Mouse (Mus musculus): ENCODE data around the gene Prdm16. TPM values are rescaled to one million over a fixed set of nuclear protein-coding genes. Genes with fewer than 3 reads are reported as not detected.
A peak's percentile ranks its signal among the peaks of the same experiment; 100 is the strongest.

Prdm16 gene
- polyA plus RNA-seq, 1 experiment from 2014 or later, result 12.5 TPM

DNA sequence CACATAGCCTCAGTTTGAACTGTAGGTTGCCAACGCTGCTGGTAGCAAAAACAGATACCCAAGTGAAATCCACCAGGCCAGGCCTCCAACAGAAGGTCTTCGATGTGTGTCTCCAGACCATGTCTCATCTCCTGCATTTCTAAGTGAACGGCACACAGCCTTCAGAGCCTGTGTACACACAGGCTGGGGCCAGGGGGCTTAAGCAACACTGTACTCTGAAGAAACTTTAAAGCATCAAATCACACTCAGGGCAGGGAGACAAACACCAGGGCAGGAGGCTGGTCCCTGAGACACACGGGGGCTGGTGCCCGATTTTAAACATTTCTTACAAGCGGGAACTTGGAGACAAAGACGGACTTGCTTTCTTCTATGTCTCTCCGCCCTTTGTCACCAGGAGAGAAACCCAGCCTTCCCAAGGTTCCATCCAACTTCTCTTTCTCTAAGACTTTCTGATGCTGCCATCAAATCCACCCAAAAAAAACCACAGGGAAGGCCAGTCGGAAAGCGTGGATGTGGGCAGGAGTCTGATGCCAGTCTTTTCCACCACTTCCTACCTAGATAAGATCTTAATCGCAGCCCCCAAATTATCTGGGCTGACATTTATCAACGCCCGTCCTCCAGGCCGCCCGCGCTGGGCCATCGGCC, 42.4 kb downstream of the Prdm16 start:
- 16% methylated on average over 17 of the region's 17 CpGs for WGBS
- Histone ChIP-seq H3K36me3 (no peaks in the 10 kb centered on the region), H3K27me3 (peaks cover 52% of the 10 kb centered on the region), H3K4me1 (replicated peaks) (peaks cover 82% of the 10 kb centered on the region), H3K4me3 (replicated peaks) (no peak overlapping the region), H3K9me3 (no peaks in the 10 kb centered on the region), H3K27ac (peak overlapping the region; percentile 79), H3K9ac (replicated peaks) (peak overlapping the region; percentile 39; the same call in 1 of the 2 replicates), H3K4me2 (replicated peaks) (peak overlapping the region; percentile 11; the same call in 1 of the 2 replicates)
- no peak for ATAC-seq

DNA sequence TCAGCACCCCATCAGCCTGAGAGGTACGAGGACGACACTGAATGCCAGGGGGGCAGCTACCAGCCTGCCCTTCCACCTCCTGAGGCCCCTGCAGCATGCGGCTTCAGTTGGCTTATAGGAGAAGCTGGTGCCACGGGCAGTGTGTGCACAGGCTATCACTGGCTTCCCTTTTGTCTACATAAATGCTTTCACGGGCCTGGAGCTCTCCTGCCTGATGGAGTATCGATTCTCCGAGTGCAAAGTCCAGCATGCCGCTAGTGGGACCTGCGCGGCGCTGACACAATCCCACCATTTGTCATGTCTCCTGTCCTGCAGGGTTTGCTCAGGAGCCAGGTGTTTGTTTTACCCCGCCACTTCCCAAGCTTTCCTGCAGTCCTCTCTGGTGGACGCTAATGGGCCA, 44.1 kb downstream of the Prdm16 start:
- no peak overlapping the region for H3K4me2 ChIP-seq (replicated peaks)
- H3K27me3 ChIP-seq, result peaks cover 52% of the 10 kb centered on the region
- H3K4me1 ChIP-seq (replicated peaks), result peaks cover 75% of the 10 kb centered on the region
- no peaks in the 10 kb centered on the region for H3K9me3 ChIP-seq
- no peaks in the 10 kb centered on the region for H3K36me3 ChIP-seq
- no peak overlapping the region for H3K4me3 ChIP-seq (replicated peaks)
- no peak overlapping the region for H3K9ac ChIP-seq (replicated peaks)
- H3K27ac ChIP-seq, result no peak overlapping the region
- no peak for ATAC-seq
- 73% methylated on average over 13 of the region's 13 CpGs for WGBS

DNA sequence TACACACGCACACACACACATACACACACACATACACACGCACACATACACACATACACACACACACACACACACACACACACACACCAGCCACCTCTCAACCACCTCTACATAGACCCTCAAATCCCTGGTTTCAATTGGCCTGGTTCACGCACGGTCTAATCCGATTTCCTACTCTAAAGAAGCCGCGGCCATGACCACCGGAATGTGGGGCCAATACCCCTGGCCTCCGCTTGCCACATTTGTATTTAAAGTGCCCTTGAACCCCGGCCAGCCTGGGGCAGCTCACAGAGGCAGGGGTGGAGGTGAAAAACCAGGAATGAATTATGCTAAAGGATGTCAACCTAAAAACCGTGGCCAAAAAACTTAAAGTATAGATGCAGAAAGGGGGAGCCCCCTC, 45.8 kb downstream of the Prdm16 start:
- 0 out of 2 replicates have a peak, but pooled peaks have one; percentile 22 for ATAC-seq
- Histone ChIP-seq H3K4me2 (replicated peaks) (no peak overlapping the region), H3K27me3 (peaks cover 51% of the 10 kb centered on the region), H3K36me3 (no peaks in the 10 kb centered on the region), H3K9me3 (no peaks in the 10 kb centered on the region), H3K4me3 (replicated peaks) (no peak overlapping the region), H3K27ac (no peak overlapping the region), H3K9ac (replicated peaks) (no peak overlapping the region), H3K4me1 (replicated peaks) (peaks cover 76% of the 10 kb centered on the region)
- 33% methylated on average over 11 of the region's 11 CpGs for WGBS

DNA sequence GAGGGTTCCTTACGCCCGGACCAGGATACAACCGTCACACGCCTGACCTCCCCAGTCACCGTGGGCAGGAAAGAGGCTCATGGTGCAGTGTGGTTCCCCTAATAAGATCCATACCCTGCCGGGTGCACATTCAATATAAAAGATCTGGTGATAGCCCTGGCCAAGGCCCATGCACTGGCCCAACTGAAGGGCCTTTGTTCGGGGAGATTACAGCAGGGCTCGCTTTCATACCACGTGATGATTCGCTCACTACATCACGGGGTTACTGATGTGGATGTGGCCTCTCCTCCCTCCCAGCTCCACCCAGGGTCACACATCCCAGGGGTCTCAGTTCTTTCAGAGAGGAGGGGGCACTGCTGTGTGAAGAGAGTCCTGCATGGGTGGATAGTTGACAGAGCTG, 50.3 kb downstream of the Prdm16 start:
- H3K36me3 ChIP-seq, result no peaks in the 10 kb centered on the region
- H3K27ac ChIP-seq, result no peak overlapping the region
- H3K4me1 ChIP-seq (replicated peaks), result peaks cover 55% of the 10 kb centered on the region
- 58% methylated on average over 11 of the region's 11 CpGs for whole genome bisulfite sequencing
- H3K27me3 ChIP-seq, result peaks cover 27% of the 10 kb centered on the region
- no peak overlapping the region for H3K9ac ChIP-seq (replicated peaks)
- H3K4me3 ChIP-seq (replicated peaks), result no peak overlapping the region
- no peaks in the 10 kb centered on the region for H3K9me3 ChIP-seq
- H3K4me2 ChIP-seq (replicated peaks), result no peak overlapping the region
- peak; percentile 15; the same call in 1 of the 2 replicates for ATAC-seq

DNA sequence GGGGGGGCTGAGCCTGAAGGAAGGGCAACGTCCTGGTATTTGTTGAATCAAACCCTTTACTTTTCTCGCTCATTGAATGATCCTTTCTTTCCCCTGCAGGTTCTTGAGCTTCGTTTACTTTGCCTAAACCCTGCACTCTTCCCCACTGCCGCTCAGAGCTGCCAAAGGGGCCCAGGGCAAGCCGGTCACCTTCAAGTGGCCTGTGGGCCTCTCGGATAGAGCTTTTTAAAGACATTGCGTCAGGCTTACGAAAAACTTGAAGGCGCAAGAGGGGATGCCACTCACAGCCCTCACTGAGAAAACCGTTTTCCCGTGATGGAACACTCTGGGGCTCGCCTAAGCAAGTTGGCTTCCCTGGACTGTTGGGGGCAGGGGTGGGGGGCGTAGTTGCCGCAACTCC, 50.9 kb downstream of the Prdm16 start:
- H3K27ac ChIP-seq, result no peak overlapping the region
- WGBS, result 58% methylated on average over 14 of the region's 14 CpGs
- H3K36me3 ChIP-seq, result no peaks in the 10 kb centered on the region
- peaks cover 25% of the 10 kb centered on the region for H3K27me3 ChIP-seq
- H3K4me1 ChIP-seq (replicated peaks), result peaks cover 49% of the 10 kb centered on the region
- H3K4me2 ChIP-seq (replicated peaks), result no peak overlapping the region
- ATAC-seq, result no peak
- H3K4me3 ChIP-seq (replicated peaks), result no peak overlapping the region
- no peak overlapping the region for H3K9ac ChIP-seq (replicated peaks)
- H3K9me3 ChIP-seq, result no peaks in the 10 kb centered on the region

DNA sequence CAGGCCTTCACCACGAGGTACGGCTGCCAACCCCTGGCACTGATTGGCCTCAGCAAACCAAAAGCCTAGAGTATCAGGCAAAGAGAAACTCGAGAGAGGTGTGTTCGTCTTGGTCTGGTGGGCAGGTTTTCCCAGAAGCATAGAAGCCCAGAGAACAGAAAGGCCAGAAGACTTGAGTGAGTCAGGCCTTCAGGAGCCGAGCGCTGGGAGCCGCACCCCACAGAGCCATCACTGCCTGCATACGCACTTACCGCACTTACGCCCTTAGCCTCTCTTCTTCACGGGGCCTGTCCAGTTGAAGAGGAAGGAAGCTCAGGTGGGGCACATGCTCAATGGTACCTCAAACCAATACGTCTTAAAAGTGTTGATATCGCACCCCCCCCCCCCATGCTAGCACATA, 53.0 kb downstream of the Prdm16 start:
- Histone ChIP-seq H3K4me3 (replicated peaks) (no peak overlapping the region), H3K27ac (no peak overlapping the region), H3K9me3 (no peaks in the 10 kb centered on the region), H3K27me3 (peaks cover 17% of the 10 kb centered on the region), H3K4me1 (replicated peaks) (peaks cover 45% of the 10 kb centered on the region), H3K4me2 (replicated peaks) (no peak overlapping the region), H3K36me3 (no peaks in the 10 kb centered on the region), H3K9ac (replicated peaks) (no peak overlapping the region)
- ATAC-seq, result no peak
- WGBS, result 89% methylated on average over 13 of the region's 13 CpGs

DNA sequence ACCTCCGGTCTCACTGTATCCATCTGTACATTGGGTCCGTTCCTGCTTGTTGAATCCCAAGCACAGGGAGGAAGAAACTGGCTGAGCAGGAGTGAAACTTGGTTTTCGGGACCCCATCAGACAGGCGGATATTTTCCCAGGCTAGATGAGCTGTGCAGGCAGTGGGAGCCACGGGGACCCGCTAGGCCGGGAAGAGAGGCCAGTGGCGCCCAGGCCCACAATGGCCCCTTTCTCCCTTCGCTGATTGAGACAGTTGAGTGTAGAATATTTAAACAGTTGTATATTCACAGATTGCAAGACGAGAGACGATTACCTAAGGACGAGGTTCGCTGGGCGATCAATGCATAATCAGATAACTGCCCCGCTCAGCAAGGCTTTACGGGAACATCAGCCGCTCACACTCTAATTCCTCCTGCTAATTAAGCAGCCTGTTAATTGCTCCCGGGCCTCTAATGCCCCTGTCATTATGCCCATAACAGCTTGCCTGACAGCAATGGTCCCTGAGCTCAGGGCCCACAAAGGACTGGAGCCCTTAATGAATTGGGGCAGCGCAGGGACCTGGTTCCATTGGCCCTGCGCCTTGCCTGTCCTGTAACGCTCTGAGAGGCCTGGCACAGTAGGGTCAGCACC, 54.0 kb downstream of the Prdm16 start:
- no peaks in the 10 kb centered on the region for H3K36me3 ChIP-seq
- no peaks in the 10 kb centered on the region for H3K9me3 ChIP-seq
- H3K9ac ChIP-seq (replicated peaks), result no peak overlapping the region
- peak; percentile 43; the same call in 1 of the 2 replicates for ATAC-seq
- no peak overlapping the region for H3K4me3 ChIP-seq (replicated peaks)
- H3K4me2 ChIP-seq (replicated peaks), result no peak overlapping the region
- WGBS, result 65% methylated on average over 21 of the region's 21 CpGs
- peaks cover 36% of the 10 kb centered on the region for H3K4me1 ChIP-seq (replicated peaks)
- peaks cover 23% of the 10 kb centered on the region for H3K27me3 ChIP-seq
- H3K27ac ChIP-seq, result no peak overlapping the region

DNA sequence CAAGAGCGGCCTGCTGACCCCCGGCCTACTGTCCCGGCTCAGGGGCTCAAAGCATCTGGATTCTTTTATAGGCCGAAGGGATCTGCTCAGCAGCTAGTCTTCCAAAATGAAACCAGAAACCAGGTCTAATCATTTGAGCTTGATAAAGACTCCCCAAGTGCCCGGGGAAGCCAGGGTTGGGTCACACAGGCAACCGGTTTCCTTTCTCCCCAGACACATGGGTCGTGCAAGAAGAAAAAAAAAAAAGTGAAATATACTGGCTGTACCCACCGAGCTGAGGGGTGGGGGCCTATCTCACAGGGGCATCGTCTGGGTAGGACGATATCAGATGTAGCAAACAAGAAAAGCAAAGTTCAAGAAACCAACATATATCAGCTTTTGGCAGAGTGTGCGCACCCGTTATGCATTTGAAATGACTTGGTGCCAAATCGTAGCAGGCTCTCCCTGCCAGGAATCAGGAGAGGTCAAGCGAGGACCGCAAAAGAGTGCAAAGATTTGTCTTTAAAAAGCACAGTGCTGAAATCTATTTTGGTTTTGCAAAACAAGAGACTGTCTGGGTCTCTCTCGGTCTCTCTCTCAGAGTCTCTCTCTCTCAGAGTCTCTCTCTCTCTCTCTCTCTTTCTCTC, 55.3 kb downstream of the Prdm16 start:
- Histone ChIP-seq H3K27ac (no peak overlapping the region), H3K4me1 (replicated peaks) (peaks cover 24% of the 10 kb centered on the region)
- 90% methylated on average over 16 of the region's 16 CpGs for WGBS

DNA sequence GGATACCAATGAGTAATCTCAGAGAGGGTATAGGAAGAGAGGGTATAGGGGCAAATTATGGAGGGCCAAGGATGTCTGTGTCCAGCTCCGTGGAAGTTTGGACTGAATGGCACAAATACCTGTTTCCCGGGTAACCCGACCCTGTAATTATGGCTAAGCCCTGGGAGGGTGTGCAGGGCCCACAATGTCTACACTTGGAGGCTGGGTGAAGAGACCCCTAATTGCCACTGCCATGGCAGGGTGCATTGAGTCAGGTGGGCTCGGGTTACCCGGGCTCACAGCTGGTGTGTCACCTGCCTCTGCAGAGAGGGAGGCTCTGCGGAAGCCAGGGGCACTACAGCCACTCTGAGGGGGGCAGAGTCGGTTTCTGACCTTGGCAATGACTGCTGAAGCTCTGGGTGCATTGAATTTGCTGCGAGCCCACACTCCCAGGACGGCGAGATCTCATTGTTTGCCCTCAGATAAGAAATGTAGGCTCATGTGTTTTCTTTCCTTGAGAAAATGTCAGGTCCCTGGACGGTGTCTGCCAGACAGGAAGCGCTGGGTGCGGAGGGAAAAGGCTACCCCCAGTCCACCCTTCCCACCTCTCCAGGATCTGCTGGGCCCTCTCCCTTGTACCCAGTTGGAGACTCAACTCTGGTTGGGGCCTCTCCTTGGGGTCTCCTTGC, 62.3 kb downstream of the Prdm16 start:
- Histone ChIP-seq H3K4me3 (replicated peaks) (no peak overlapping the region), H3K4me2 (replicated peaks) (no peak overlapping the region), H3K9ac (replicated peaks) (no peak overlapping the region), H3K27ac (no peak overlapping the region), H3K36me3 (no peaks in the 10 kb centered on the region), H3K9me3 (no peaks in the 10 kb centered on the region), H3K27me3 (peaks cover 22% of the 10 kb centered on the region), H3K4me1 (replicated peaks) (peaks cover 30% of the 10 kb centered on the region)
- WGBS, result 69% methylated on average over 13 of the region's 13 CpGs
- ATAC-seq, result no peak

More for the DNA sequence above, 55.3 kb downstream of the Prdm16 start:
- H3K4me2 ChIP-seq (replicated peaks), result no peak overlapping the region
- H3K9me3 ChIP-seq, result no peaks in the 10 kb centered on the region
- no peak overlapping the region for H3K9ac ChIP-seq (replicated peaks)
- H3K36me3 ChIP-seq, result no peaks in the 10 kb centered on the region
- peaks cover 19% of the 10 kb centered on the region for H3K27me3 ChIP-seq
- no peak for ATAC-seq
- H3K4me3 ChIP-seq (replicated peaks), result no peak overlapping the region

DNA sequence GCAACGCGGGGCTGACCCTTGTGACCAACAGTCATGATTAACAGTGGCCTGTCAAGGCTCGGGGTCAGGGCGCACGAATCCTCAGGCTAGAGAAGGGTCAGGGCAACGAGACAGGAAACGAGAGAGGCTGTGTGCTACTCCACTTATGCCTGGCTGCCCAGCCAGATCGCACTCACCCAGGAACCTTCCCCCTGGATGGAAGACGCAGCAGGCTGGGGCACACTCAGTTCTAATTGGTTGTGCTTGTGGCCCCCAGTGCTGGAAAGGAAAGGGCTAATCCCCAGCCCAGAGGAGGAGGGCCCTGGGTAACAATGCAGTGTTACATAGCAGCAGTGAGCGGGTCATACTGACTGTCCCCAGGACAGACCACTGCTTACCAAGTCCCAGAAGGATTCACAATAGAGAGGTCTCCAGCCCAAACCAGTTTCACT, 66.2 kb downstream of the Prdm16 start:
- 15% methylated on average over 10 of the region's 10 CpGs for WGBS
- H3K36me3 ChIP-seq, result no peaks in the 10 kb centered on the region
- H3K4me1 ChIP-seq (replicated peaks), result peaks cover 53% of the 10 kb centered on the region
- H3K9ac ChIP-seq (replicated peaks), result no peak overlapping the region; the same call in 1 of the 2 replicates
- H3K9me3 ChIP-seq, result no peaks in the 10 kb centered on the region
- no peak overlapping the region for H3K4me3 ChIP-seq (replicated peaks)
- H3K4me2 ChIP-seq (replicated peaks), result no peak overlapping the region
- H3K27me3 ChIP-seq, result peaks cover 16% of the 10 kb centered on the region
- ATAC-seq, result peak; percentile 44
- H3K27ac ChIP-seq, result peak overlapping the region; percentile 7; the same call in 1 of the 2 replicates

DNA sequence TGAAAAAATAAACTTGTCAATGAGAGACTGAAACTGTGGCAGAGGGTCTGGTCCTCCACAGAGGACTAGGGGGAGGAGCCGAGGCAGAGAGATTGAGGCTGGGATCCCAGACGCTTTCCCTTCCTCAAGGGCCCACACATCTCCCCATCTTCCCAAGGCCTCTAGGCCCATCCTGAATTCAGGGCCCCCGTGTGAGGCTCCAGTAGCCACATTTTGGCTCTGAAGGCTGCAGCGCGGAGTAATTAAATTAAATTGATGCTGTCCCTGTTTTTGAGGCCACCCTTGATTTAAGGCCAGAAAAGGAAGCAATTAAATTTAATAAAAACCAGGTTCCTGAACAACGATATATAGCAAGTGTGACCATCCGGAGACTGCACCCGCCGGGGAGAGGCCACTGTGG, 66.8 kb downstream of the Prdm16 start:
- no peaks in the 10 kb centered on the region for H3K36me3 ChIP-seq
- peaks cover 15% of the 10 kb centered on the region for H3K27me3 ChIP-seq
- no peak overlapping the region for H3K4me2 ChIP-seq (replicated peaks)
- no peak overlapping the region for H3K9ac ChIP-seq (replicated peaks)
- 74% methylated on average over 9 of the region's 9 CpGs for WGBS
- ATAC-seq, result no peak
- H3K4me1 ChIP-seq (replicated peaks), result peaks cover 53% of the 10 kb centered on the region
- H3K4me3 ChIP-seq (replicated peaks), result no peak overlapping the region
- H3K9me3 ChIP-seq, result no peaks in the 10 kb centered on the region
- no peak overlapping the region for H3K27ac ChIP-seq

DNA sequence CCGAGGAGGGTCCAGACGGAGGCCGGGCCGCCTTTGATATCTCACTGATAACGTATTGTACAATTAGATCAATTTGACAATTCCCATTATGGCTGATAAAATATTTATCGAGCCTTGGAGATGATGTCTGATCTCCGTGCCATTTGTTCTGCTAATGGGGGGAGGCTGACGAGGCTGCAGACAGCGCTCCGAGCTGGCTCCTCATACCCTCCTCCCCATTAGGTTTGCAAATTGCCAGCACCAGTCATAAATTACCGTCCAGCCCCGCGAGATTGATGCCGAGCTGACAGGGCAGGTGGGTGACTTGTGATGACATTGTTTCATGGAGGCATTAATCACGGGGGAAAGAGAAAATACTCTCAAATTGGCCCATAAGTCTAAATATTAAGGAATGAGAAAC, 67.9 kb downstream of the Prdm16 start:
- no peak overlapping the region for H3K27ac ChIP-seq
- H3K4me1 ChIP-seq (replicated peaks), result peaks cover 44% of the 10 kb centered on the region
- ATAC-seq, result no peak
- H3K36me3 ChIP-seq, result no peaks in the 10 kb centered on the region
- H3K4me2 ChIP-seq (replicated peaks), result peak overlapping the region; percentile 1; the same call in 1 of the 2 replicates
- peaks cover 12% of the 10 kb centered on the region for H3K27me3 ChIP-seq
- no peak overlapping the region for H3K4me3 ChIP-seq (replicated peaks)
- H3K9me3 ChIP-seq, result no peaks in the 10 kb centered on the region
- 0 out of 2 replicates have a peak overlapping the region, but pooled peaks have one; percentile 23 for H3K9ac ChIP-seq (replicated peaks)
- 28% methylated on average over 15 of the region's 15 CpGs for WGBS
